Mouse (Mus musculus): ENCODE measurements around the gene Hk1. TPM values are rescaled to one million over a fixed set of nuclear protein-coding genes. Genes with fewer than 3 reads are reported as not detected.

The Hk1 gene
- polyA plus RNA-seq, 1 experiment: 61.3 TPM

DNA sequence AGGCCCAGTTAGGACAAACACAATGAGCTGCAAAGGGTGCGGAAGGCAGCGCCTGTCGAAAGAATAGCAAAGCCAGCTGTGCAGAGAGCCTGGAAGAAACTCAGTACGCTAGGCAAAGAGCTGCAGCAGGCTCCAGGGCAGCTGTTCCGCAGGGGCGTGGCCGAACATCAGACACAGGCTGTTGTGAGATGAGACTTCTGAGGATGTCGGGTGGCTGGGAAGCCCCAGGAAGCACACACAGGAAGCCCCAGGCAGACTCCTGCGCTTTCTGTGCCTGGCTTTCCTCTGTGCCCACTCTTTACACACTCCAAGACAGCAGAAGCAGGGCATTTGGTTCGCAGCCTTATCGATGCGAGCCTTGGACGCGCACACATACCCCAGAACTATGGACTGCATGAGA lies 25.2 kb upstream of the Hk1 start:
- H3K27ac ChIP-seq (ENCODE audit: insufficient read depth, low read length): no peak overlapping the region
- H3K9ac ChIP-seq (ENCODE audit: low read depth, poor library complexity, severe bottlenecking): no peak overlapping the region
- no peaks in the 10 kb centered on the region for H3K9me3 ChIP-seq (replicated peaks; ENCODE audit: control insufficient read depth, insufficient read depth, low read length, poor library complexity, severe bottlenecking)
- no peaks in the 10 kb centered on the region for H3K4me1 ChIP-seq (ENCODE audit: control insufficient read depth, insufficient read depth, low read length)
- 0 out of 2 replicates have a peak, but pooled peaks have one; percentile 5 for TF ChIP-seq EP300 (IDR thresholded peaks at IDR 0.05; ENCODE audit: insufficient read depth, low read depth, low read length)
- TF ChIP-seq CTCF (IDR thresholded peaks at IDR 0.05; ENCODE audit: low read depth, low read length): no peak
- no peaks in the 10 kb centered on the region for H3K27me3 ChIP-seq (ENCODE audit: control insufficient read depth, insufficient read depth, low read length, poor library complexity, severe bottlenecking)
- no peaks in the 10 kb centered on the region for H3K36me3 ChIP-seq (ENCODE audit: control insufficient read depth, insufficient read depth, low read length, poor library complexity, severe bottlenecking)
- H3K4me3 ChIP-seq (ENCODE audit: low read depth, low read length): peak overlapping the region; percentile 11; the same call in 1 of the 2 replicates

DNA sequence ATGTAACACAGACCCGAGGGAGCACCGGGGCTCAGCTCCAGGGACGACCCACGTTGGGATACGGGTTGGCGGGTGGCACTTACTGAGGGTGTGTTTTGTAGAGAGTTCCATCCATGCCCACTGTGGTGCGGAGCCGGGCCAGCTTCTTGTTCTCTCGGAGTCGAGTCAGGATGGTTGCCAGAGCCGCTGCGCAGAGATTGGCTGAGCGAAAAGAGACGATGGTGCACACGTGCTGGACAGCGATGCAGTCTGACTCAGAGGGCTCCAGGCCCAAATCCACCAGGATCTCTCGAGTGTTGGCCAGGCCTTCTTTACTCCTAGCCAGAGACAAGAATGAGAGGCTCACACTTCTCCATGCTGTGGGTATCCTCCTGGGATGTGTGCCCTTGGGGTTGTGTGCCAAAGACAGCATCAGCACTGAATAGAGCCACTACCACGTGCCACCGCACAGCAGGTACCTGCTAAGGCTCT lies 22.0 kb upstream of the Hk1 start:
- Histone ChIP-seq H3K4me3 (ENCODE audit: low read depth, low read length) (0 out of 2 replicates have a peak overlapping the region, but pooled peaks have one; percentile 13), H3K9me3 (replicated peaks; ENCODE audit: control insufficient read depth, insufficient read depth, low read length, poor library complexity, severe bottlenecking) (no peaks in the 10 kb centered on the region), H3K4me1 (ENCODE audit: control insufficient read depth, insufficient read depth, low read length) (no peaks in the 10 kb centered on the region), H3K27me3 (ENCODE audit: control insufficient read depth, insufficient read depth, low read length, poor library complexity, severe bottlenecking) (no peaks in the 10 kb centered on the region), H3K9ac (ENCODE audit: low read depth, poor library complexity, severe bottlenecking) (no peak overlapping the region), H3K27ac (ENCODE audit: insufficient read depth, low read length) (no peak overlapping the region), H3K36me3 (ENCODE audit: control insufficient read depth, insufficient read depth, low read length, poor library complexity, severe bottlenecking) (no peaks in the 10 kb centered on the region)
- no peak for TF ChIP-seq POLR2A (IDR thresholded peaks at IDR 0.05; ENCODE audit: insufficient read depth, low read length)
- TF ChIP-seq EP300 (IDR thresholded peaks at IDR 0.05; ENCODE audit: insufficient read depth, low read depth, low read length): no peak
- TF ChIP-seq CTCF (IDR thresholded peaks at IDR 0.05; ENCODE audit: low read depth, low read length): no peak

DNA sequence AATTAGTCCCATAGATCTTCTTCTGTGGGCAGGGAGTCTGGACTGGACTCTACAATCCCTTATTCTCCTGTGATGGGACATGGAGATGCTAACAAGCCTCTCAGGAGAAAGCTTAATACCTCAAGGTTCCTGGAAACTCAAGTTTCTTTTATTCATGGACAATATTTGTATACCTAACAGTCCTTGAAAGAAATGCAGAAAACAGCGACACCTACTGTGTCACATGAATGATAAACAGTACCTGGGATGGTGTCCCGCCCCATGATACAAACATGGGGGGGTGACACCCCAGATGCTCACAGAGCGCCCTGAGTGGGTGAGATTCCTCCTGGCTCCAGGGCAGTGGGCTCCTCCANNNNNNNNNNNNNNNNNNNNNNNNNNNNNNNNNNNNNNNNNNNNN lies 3.3 kb upstream of the Hk1 start:
- Histone ChIP-seq H3K9me3 (replicated peaks; ENCODE audit: control insufficient read depth, insufficient read depth, low read length, poor library complexity, severe bottlenecking) (no peaks in the 10 kb centered on the region), H3K4me1 (ENCODE audit: control insufficient read depth, insufficient read depth, low read length) (no peaks in the 10 kb centered on the region), H3K4me3 (ENCODE audit: low read depth, low read length) (no peak overlapping the region), H3K9ac (ENCODE audit: low read depth, poor library complexity, severe bottlenecking) (no peak overlapping the region), H3K27me3 (ENCODE audit: control insufficient read depth, insufficient read depth, low read length, poor library complexity, severe bottlenecking) (no peaks in the 10 kb centered on the region), H3K27ac (ENCODE audit: insufficient read depth, low read length) (no peak overlapping the region), H3K36me3 (ENCODE audit: control insufficient read depth, insufficient read depth, low read length, poor library complexity, severe bottlenecking) (no peaks in the 10 kb centered on the region)
- no peak for TF ChIP-seq CTCF (IDR thresholded peaks at IDR 0.05; ENCODE audit: low read depth, low read length)
- TF ChIP-seq POLR2A (IDR thresholded peaks at IDR 0.05; ENCODE audit: insufficient read depth, low read length): no peak
- no peak for TF ChIP-seq EP300 (IDR thresholded peaks at IDR 0.05; ENCODE audit: insufficient read depth, low read depth, low read length)

DNA sequence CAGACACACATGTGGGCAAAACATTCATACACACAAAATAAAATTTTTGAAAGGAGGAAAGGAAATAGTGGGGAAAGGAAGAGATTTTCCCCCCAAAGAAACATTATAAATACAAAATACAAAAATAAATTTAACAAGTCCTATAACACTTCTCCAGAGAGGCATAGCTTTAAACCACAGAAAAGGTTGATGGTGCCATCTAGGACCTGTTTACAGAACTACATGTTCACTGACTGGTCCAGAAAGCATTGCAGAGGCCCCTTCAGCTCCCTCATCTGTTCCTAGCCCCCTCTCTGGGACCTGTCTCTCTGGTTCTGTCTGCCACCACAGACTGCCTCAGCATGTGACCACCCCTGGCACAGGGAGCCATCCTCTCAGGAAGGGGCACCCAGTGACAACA lies 1.2 kb upstream of the Hk1 start:
- no peak overlapping the region for H3K27ac ChIP-seq (ENCODE audit: insufficient read depth, low read length)
- H3K27me3 ChIP-seq (ENCODE audit: control insufficient read depth, insufficient read depth, low read length, poor library complexity, severe bottlenecking): no peaks in the 10 kb centered on the region
- no peak overlapping the region for H3K9ac ChIP-seq (ENCODE audit: low read depth, poor library complexity, severe bottlenecking)
- TF ChIP-seq EP300 (IDR thresholded peaks at IDR 0.05; ENCODE audit: insufficient read depth, low read depth, low read length) (no peak), CTCF (IDR thresholded peaks at IDR 0.05; ENCODE audit: low read depth, low read length) (no peak), POLR2A (IDR thresholded peaks at IDR 0.05; ENCODE audit: insufficient read depth, low read length) (no peak)
- H3K4me3 ChIP-seq (ENCODE audit: low read depth, low read length): no peak overlapping the region
- no peaks in the 10 kb centered on the region for H3K4me1 ChIP-seq (ENCODE audit: control insufficient read depth, insufficient read depth, low read length)
- H3K9me3 ChIP-seq (replicated peaks; ENCODE audit: control insufficient read depth, insufficient read depth, low read length, poor library complexity, severe bottlenecking): no peaks in the 10 kb centered on the region
- no peaks in the 10 kb centered on the region for H3K36me3 ChIP-seq (ENCODE audit: control insufficient read depth, insufficient read depth, low read length, poor library complexity, severe bottlenecking)

DNA sequence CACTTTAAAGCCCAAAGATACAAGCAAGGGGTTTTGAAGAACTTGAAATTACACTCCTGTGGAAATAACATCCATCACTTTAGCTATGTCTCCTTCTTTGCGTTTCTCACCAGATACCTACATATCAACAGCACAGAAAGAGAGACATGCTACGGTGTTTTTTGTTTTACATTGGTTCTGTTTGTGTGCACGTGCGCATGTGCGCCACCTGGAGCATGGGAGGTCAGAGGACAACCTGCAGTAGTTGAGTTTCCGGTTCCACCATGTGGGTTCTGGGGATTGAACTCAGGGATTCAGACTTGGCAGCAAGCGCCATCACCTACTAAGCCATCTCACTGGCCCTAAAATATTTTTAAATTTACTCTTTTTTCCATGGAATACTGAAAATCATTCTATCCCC lies 20.9 kb downstream of the Hk1 start:
- H3K36me3 ChIP-seq (ENCODE audit: control insufficient read depth, insufficient read depth, low read length, poor library complexity, severe bottlenecking): no peaks in the 10 kb centered on the region

DNA sequence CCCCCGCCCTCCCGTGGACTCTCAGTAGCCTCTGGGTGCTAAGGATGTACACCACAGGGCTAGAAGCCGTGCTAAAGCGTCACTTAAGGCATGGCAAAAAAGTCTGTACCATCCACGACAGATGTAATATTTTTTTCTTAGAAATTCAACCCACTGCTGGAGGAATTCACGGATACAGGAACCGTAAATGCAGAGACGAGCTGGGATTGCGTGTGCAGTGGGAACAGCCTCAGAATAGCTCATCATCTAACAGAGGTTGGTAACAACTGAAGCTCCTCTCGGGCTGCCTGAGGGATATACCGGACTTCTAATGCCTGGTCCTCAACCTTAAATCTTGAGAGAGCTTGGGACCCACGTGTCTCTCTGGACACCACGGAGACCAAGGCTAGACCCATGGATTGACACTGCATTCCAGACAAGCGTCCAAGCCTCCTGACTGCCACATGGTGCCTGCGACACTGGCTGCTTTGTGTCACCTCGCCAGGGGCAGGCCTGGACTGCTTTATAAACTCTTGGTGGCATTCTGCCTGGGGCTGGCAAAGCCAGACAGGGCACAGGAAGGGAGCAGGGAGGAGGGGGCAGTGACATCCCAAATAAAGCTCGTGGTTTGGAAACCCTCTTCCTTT lies 23.5 kb downstream of the Hk1 start:
- Histone ChIP-seq H3K4me3 (ENCODE audit: low read depth, low read length) (no peak overlapping the region), H3K36me3 (ENCODE audit: control insufficient read depth, insufficient read depth, low read length, poor library complexity, severe bottlenecking) (no peaks in the 10 kb centered on the region), H3K4me1 (ENCODE audit: control insufficient read depth, insufficient read depth, low read length) (no peaks in the 10 kb centered on the region), H3K9ac (ENCODE audit: low read depth, poor library complexity, severe bottlenecking) (no peak overlapping the region), H3K27ac (ENCODE audit: insufficient read depth, low read length) (no peak overlapping the region), H3K9me3 (replicated peaks; ENCODE audit: control insufficient read depth, insufficient read depth, low read length, poor library complexity, severe bottlenecking) (no peaks in the 10 kb centered on the region), H3K27me3 (ENCODE audit: control insufficient read depth, insufficient read depth, low read length, poor library complexity, severe bottlenecking) (no peaks in the 10 kb centered on the region)
- no peak for TF ChIP-seq CTCF (IDR thresholded peaks at IDR 0.05; ENCODE audit: low read depth, low read length)
- no peak for TF ChIP-seq EP300 (IDR thresholded peaks at IDR 0.05; ENCODE audit: insufficient read depth, low read depth, low read length)
- TF ChIP-seq POLR2A (IDR thresholded peaks at IDR 0.05; ENCODE audit: insufficient read depth, low read length): no peak

More for the DNA sequence above, 20.9 kb downstream of the Hk1 start:
- Histone ChIP-seq H3K4me1 (ENCODE audit: control insufficient read depth, insufficient read depth, low read length) (no peaks in the 10 kb centered on the region), H3K27ac (ENCODE audit: insufficient read depth, low read length) (no peak overlapping the region), H3K9ac (ENCODE audit: low read depth, poor library complexity, severe bottlenecking) (no peak overlapping the region), H3K9me3 (replicated peaks; ENCODE audit: control insufficient read depth, insufficient read depth, low read length, poor library complexity, severe bottlenecking) (no peaks in the 10 kb centered on the region), H3K27me3 (ENCODE audit: control insufficient read depth, insufficient read depth, low read length, poor library complexity, severe bottlenecking) (no peaks in the 10 kb centered on the region), H3K4me3 (ENCODE audit: low read depth, low read length) (no peak overlapping the region)
- TF ChIP-seq CTCF (IDR thresholded peaks at IDR 0.05; ENCODE audit: low read depth, low read length) (peak; percentile 70), POLR2A (IDR thresholded peaks at IDR 0.05; ENCODE audit: insufficient read depth, low read length) (no peak), EP300 (IDR thresholded peaks at IDR 0.05; ENCODE audit: insufficient read depth, low read depth, low read length) (no peak)

Measured in ES-Bruce4 (cell line).